Mouse (Mus musculus) MEL (cell line): ENCODE data around the gene Itih3. TPM values are rescaled to one million over a fixed set of nuclear protein-coding genes. Genes with fewer than 3 reads are reported as not detected.
A peak's percentile ranks its signal among the peaks of the same experiment; 100 is the strongest.

Source experiments
- DNase-seq: peaks from one replicate; pipeline ENCODE4 v3.0.0; 2011; ENCODE audit warnings: low read depth, low spot score
- H3K27ac ChIP-seq: 2 replicates; pipeline ENCODE4 v1.5.1; 2012; ENCODE audit warnings: low read depth, mild to moderate bottlenecking, control low read depth, low read length, moderate library complexity; ENCODE audit not compliant: control insufficient read depth
- H3K27me3 ChIP-seq, 2 experiments: fragments of 150-350 bp in 1 of 2; sonication (generic) in 1 of 2; 2 replicates each; pipeline ENCODE4 v1.6.1; 2012; ENCODE audit warnings: low read length in 2 of 2, mild to moderate bottlenecking in 2 of 2, improper control_type of control experiment in 1 of 2, moderate library complexity in 1 of 2; ENCODE audit not compliant: insufficient read depth in 2 of 2, control insufficient read depth in 1 of 2
- H3K36me3 ChIP-seq, 2 experiments: 2 replicates each; pipeline ENCODE4 v1.6.1; 2012 to 2014; ENCODE audit warnings: low read length in 2 of 2, improper control_type of control experiment in 1 of 2, inconsistent platforms in 1 of 2, mild to moderate bottlenecking in 1 of 2; ENCODE audit not compliant: insufficient read depth in 2 of 2, control insufficient read depth in 1 of 2
- H3K4me1 ChIP-seq, 2 experiments: fragments of 150-350 bp in 1 of 2; sonication (generic) in 1 of 2; 2 replicates each; pipeline ENCODE4 v1.6.1; 2012; ENCODE audit warnings: low read length in 2 of 2, improper control_type of control experiment in 1 of 2, mild to moderate bottlenecking in 1 of 2; ENCODE audit not compliant: insufficient read depth in 2 of 2, control insufficient read depth in 1 of 2
- H3K4me3 ChIP-seq, 2 experiments: fragments of 150-350 bp in 1 of 2; sonication (generic) in 1 of 2; 2 replicates each; pipeline ENCODE4 v1.5.1; 2012; ENCODE audit warnings: low read depth in 2 of 2, low read length in 2 of 2, mild to moderate bottlenecking in 2 of 2, moderate library complexity in 2 of 2, control low read depth in 1 of 2, improper control_type of control experiment in 1 of 2; ENCODE audit not compliant: control insufficient read depth in 1 of 2, insufficient read depth in 1 of 2
- H3K79me2 ChIP-seq: 2 replicates; pipeline ENCODE4 v1.6.1; 2012; ENCODE audit warnings: mild to moderate bottlenecking, low read length, moderate library complexity; ENCODE audit not compliant: control insufficient read depth, poor library complexity, insufficient read depth
- H3K9ac ChIP-seq: 2 replicates; pipeline ENCODE4 v1.6.1; 2012; ENCODE audit warnings: low read depth, mild to moderate bottlenecking, control low read depth, low read length, moderate library complexity; ENCODE audit not compliant: control insufficient read depth, poor library complexity, severe bottlenecking
- H3K9me3 ChIP-seq: fragments of 150-350 bp; sonication (generic); replicated peaks from 2 replicates; pipeline ENCODE4 v1.6.1; 2012; ENCODE audit warnings: mild to moderate bottlenecking, low read length, improper control_type of control experiment, moderate library complexity; ENCODE audit not compliant: insufficient read depth
- EP300 ChIP-seq, 2 experiments: IDR thresholded peaks; 2 replicates each; pipeline ENCODE4 v1.6.1; 2011; ENCODE audit warnings: improper control_type of control experiment in 2 of 2, low read length in 2 of 2, low read depth in 1 of 2, mild to moderate bottlenecking in 1 of 2
- ETS1 ChIP-seq: IDR thresholded peaks from 2 replicates; pipeline ENCODE4 v1.6.1; 2012; ENCODE audit warnings: low read depth, mild to moderate bottlenecking, inconsistent platforms, low read length, improper control_type of control experiment, moderate library complexity
- GABPA ChIP-seq: IDR thresholded peaks from 2 replicates; pipeline ENCODE4 v1.6.1; 2012; ENCODE audit warnings: low read depth, mild to moderate bottlenecking, inconsistent platforms, low read length, improper control_type of control experiment, moderate library complexity
- GATA1 ChIP-seq: IDR thresholded peaks from 2 replicates; pipeline ENCODE4 v1.6.1; 2011; ENCODE audit warnings: low read depth, low read length, improper control_type of control experiment
- HCFC1 ChIP-seq: IDR thresholded peaks from 2 replicates; pipeline ENCODE4 v1.6.1; 2012; ENCODE audit warnings: low read depth, mild to moderate bottlenecking, inconsistent platforms, low read length, improper control_type of control experiment, moderate library complexity
- JUND ChIP-seq: IDR thresholded peaks from 2 replicates; pipeline ENCODE4 v1.6.1; 2011; ENCODE audit warnings: low read depth, mild to moderate bottlenecking, improper control_type of control experiment, low read length
- KAT2A ChIP-seq: conservative IDR thresholded peaks from 2 replicates; pipeline ENCODE4 v1.6.1; 2012; ENCODE audit warnings: low read depth, low read length, improper control_type of control experiment, inconsistent platforms
- MAFK ChIP-seq: IDR thresholded peaks from 2 replicates; pipeline ENCODE4 v1.6.1; 2011; ENCODE audit warnings: low read depth, mild to moderate bottlenecking, low read length, improper control_type of control experiment, borderline replicate concordance
- MYB ChIP-seq: IDR thresholded peaks from 2 replicates; pipeline ENCODE4 v1.6.1; 2011; ENCODE audit warnings: mild to moderate bottlenecking, low read depth, low read length, improper control_type of control experiment
- NELFE ChIP-seq: IDR thresholded peaks from 2 replicates; pipeline ENCODE4 v1.6.1; 2011; ENCODE audit warnings: low read depth, low read length, improper control_type of control experiment
- POLR2A ChIP-seq, 2 experiments: IDR thresholded peaks; 2 replicates each; pipeline ENCODE4 v1.6.1; 2011 to 2012; ENCODE audit warnings: low read length in 2 of 2, mild to moderate bottlenecking in 2 of 2, control low read depth in 1 of 2, improper control_type of control experiment in 1 of 2, low read depth in 1 of 2, moderate library complexity in 1 of 2; ENCODE audit not compliant: control insufficient read depth in 1 of 2, insufficient read depth in 1 of 2, poor library complexity in 1 of 2
- POLR2AphosphoS2 ChIP-seq: IDR thresholded peaks from 2 replicates; pipeline ENCODE4 v1.6.1; 2011; ENCODE audit warnings: low read length, improper control_type of control experiment
- POLR2AphosphoS5 ChIP-seq: IDR thresholded peaks from 2 replicates; pipeline ENCODE4 v1.6.1; 2012; ENCODE audit warnings: low read depth, borderline replicate concordance, mild to moderate bottlenecking, inconsistent platforms, low read length, moderate library complexity, mixed read lengths
- RCOR1 ChIP-seq: IDR thresholded peaks from 2 replicates; pipeline ENCODE4 v1.6.1; 2012; ENCODE audit warnings: low read depth, mild to moderate bottlenecking, inconsistent platforms, low read length, improper control_type of control experiment
- TAL1 ChIP-seq: IDR thresholded peaks from 2 replicates; pipeline ENCODE4 v1.6.1; 2012; ENCODE audit warnings: mild to moderate bottlenecking, inconsistent platforms, low read length, moderate library complexity, mixed read lengths
- TBP ChIP-seq: IDR thresholded peaks from 2 replicates; pipeline ENCODE4 v1.8.0; 2011; ENCODE audit warnings: low read depth, low read length, improper control_type of control experiment
- TCF12 ChIP-seq: IDR thresholded peaks from 2 replicates; pipeline ENCODE4 v1.6.1; 2014; ENCODE audit warnings: low read depth, mild to moderate bottlenecking, inconsistent platforms, low read length, improper control_type of control experiment, moderate library complexity
- USF1 ChIP-seq: IDR thresholded peaks from 2 replicates; pipeline ENCODE4 v1.6.1; 2014; ENCODE audit warnings: low read depth, mild to moderate bottlenecking, inconsistent platforms, low read length, improper control_type of control experiment, moderate library complexity
- USF2 ChIP-seq, 2 experiments: IDR thresholded peaks; 2 replicates each; pipeline ENCODE4 v1.6.1; 2011 to 2012; ENCODE audit warnings: improper control_type of control experiment in 2 of 2, low read length in 2 of 2, borderline replicate concordance in 1 of 2, inconsistent platforms in 1 of 2, low read depth in 1 of 2, mild to moderate bottlenecking in 1 of 2; ENCODE audit not compliant: insufficient read depth in 1 of 2
- ZC3H11A ChIP-seq: IDR thresholded peaks from 2 replicates; pipeline ENCODE4 v1.6.1; 2012; ENCODE audit warnings: low read depth, mild to moderate bottlenecking, inconsistent platforms, low read length, improper control_type of control experiment
- ZKSCAN1 ChIP-seq: IDR thresholded peaks from 2 replicates; pipeline ENCODE4 v1.6.1; 2012; ENCODE audit warnings: low read depth, mild to moderate bottlenecking, inconsistent platforms, low read length, improper control_type of control experiment, moderate library complexity
- ZMIZ1 ChIP-seq: IDR thresholded peaks from 2 replicates; pipeline ENCODE4 v1.6.1; 2012; ENCODE audit warnings: low read depth, mild to moderate bottlenecking, inconsistent platforms, low read length, improper control_type of control experiment, moderate library complexity
- polyA plus RNA-seq, 2 experiments: library from polyadenylated mRNA; stranded (reverse) in 1 of 2; unstranded in 1 of 2; fragments of >175 nt in 1 of 2; fragments of >200 nt in 1 of 2; gene quantifications; 2 replicates each; pipeline versions ENCODE4 v1.2.1 to v1.2.4; 2012; ENCODE audit warnings: low replicate concordance in 2 of 2, low read depth in 1 of 2; ENCODE audit not compliant: insufficient read length in 2 of 2, insufficient read depth in 1 of 2, missing spikeins in 1 of 2
- total RNA-seq: library from RNA; depleted of rRNA; stranded (reverse); fragments of 300-350 nt; gene quantifications from 2 replicates; pipeline ENCODE4 v1.2.3, GENCODE M21; 2012

Gene Itih3
- total and polyA plus RNA-seq, 3 experiments: not detected

DNA sequence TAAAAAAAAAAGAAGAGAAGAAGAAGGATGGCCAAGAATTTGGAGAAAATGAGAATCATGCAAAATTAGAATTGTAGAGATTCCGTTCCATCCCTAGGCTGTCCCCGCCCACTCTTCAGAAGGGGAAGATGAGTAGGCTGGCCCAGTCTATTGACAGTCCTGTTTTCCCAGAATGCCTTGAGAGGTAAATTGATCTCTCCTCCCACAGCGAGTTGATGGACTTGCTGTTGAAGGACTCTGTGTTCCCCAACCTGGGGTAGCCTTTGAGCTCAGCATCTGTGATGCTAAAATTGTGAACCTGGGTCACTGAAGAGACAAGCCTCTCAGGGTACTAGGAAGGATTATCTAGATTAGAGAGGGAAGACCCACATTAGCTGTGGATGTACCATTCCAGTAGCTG is 1.9 kb upstream of the Itih3 start:
- Histone ChIP-seq H3K27me3 (no peaks in the 10 kb centered on the region), H3K4me3 (no peak overlapping the region), H3K9ac (no peak overlapping the region), H3K36me3 (no peaks in the 10 kb centered on the region), H3K4me1 (no peaks in the 10 kb centered on the region), H3K79me2 (no peaks in the 10 kb centered on the region), H3K27ac (no peak overlapping the region), H3K9me3 (no peaks in the 10 kb centered on the region)
- no peak for DNase-seq
- TF ChIP-seq EP300 (IDR thresholded peaks at IDR 0.05; ENCODE audit: low read depth in 1 of 2, low read length in 2 of 2) (no peak), POLR2AphosphoS2 (no peak), ZC3H11A (no peak), HCFC1 (no peak), TCF12 (no peak), ETS1 (no peak), TAL1 (no peak), MYB (no peak), USF2 (IDR thresholded peaks at IDR 0.05; ENCODE audit: borderline replicate concordance in 1 of 2, insufficient read depth in 1 of 2, low read depth in 1 of 2, low read length in 2 of 2) (no peak), JUND (no peak), MAFK (no peak), ZKSCAN1 (no peak), KAT2A (no peak), GATA1 (no peak), RCOR1 (no peak), USF1 (no peak), POLR2AphosphoS5 (no peak)

DNA sequence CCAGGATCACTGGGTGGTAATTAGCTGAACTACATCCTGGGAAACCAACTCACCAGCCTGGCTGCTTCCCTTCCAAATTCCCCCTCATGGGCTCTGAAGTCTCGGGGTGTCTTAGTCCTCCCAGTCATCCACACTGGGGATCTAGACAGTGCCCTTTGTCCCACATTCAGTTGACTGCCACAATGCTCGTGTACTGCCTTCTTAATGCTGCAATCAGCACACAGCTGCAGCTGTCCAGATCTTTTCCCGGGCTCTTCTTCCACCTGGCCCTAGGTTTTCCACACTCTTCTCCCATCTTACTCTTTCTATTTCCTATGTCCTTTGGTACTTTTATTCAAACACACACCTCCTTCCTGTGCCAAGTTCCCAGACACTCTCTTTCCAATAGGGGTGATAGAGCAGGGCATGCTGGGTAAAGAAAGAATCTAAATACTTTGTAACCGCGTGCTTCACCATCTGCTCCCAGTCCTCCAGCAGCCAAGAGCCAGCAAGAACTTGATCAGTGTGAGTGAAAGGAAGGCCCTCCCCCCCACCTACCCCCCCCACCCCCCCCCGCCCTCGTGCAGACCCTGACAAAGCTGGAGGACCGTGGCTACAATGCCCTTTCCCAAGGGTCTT is 1.4 kb downstream of the Itih3 start:
- no peaks in the 10 kb centered on the region for H3K79me2 ChIP-seq
- H3K9ac ChIP-seq: no peak overlapping the region
- DNase-seq: peak; percentile 47
- peaks cover 0 to 6% of the 10 kb centered on the region in 2 experiments; a peak in 2 of 4 replicates for H3K36me3 ChIP-seq
- H3K27me3 ChIP-seq: no peaks in the 10 kb centered on the region
- H3K4me3 ChIP-seq: no peak overlapping the region
- no peak overlapping the region for H3K27ac ChIP-seq
- no peak for TF ChIP-seq USF2 (IDR thresholded peaks at IDR 0.05; ENCODE audit: borderline replicate concordance in 1 of 2, insufficient read depth in 1 of 2, low read depth in 1 of 2, low read length in 2 of 2)
- TF ChIP-seq POLR2A (IDR thresholded peaks at IDR 0.05; ENCODE audit: control insufficient read depth in 1 of 2, insufficient read depth in 1 of 2, low read depth in 1 of 2, low read length in 2 of 2, poor library complexity in 1 of 2): peak; percentile 40 to 77; a peak in 2 of 4 replicates
- peak; percentile 87 for TF ChIP-seq TBP
- no peak for TF ChIP-seq GABPA
- TF ChIP-seq ZMIZ1: peak; percentile 86; the same call in 1 of the 2 replicates
- TF ChIP-seq NELFE: peak; percentile 45
- 0 out of 4 replicates have a peak, but pooled peaks cover 0 to 11% of the 10 kb centered on the region in 2 experiments for H3K4me1 ChIP-seq
- H3K9me3 ChIP-seq: no peaks in the 10 kb centered on the region
